Mouse (Mus musculus) brain, embryonic 14.5 days (tissue): ENCODE measurements around the gene Sox5.

Experiments
- CTCF ChIP-seq: fragments of 200-500 bp; IDR thresholded peaks from 2 replicates; pipeline ENCODE4 v1.5.1; 2012; ENCODE audit warnings: inconsistent platforms, mild to moderate bottlenecking, moderate library complexity, borderline replicate concordance; ENCODE audit not compliant: insufficient read depth, insufficient read length; ENCODE audit errors: extremely low read depth
- POLR2A ChIP-seq: fragments of 200-500 bp; IDR thresholded peaks from 2 replicates; pipeline ENCODE4 v1.6.1; 2012; ENCODE audit warnings: mild to moderate bottlenecking, inconsistent platforms, borderline replicate concordance; ENCODE audit not compliant: poor library complexity, insufficient read depth, insufficient read length, severe bottlenecking; ENCODE audit errors: extremely low read depth

DNA sequence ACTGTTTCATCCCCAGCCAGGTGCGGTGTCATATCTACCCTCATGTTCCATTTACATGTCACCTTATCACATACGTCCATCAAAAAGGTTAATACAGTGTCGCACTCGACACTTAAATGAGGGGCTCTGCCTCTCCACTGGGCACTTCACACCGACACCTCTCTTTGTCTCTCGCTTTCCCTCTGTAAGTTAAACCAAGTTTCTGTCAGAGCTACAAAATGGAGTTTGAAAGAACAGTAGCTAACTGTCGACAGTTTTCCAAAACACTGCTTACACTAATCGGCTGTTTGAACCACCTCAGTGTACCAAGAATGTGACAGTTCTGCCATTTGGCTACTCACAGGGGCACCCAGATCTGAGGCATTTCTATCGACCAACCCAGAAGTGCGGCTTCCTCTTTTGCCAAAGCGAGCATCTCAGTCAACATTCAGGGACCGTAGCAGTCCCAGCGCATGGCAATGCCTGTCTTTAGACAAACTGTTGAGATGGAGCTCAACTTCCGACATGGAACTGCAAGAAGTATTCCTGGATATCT, 724.6 kb downstream of the Sox5 start:
- TF ChIP-seq POLR2A (no peak), CTCF (no peak)
